Mouse (Mus musculus) limb, embryonic 15.5 days (tissue): ENCODE measurements around the gene Gbx2. TPM values are rescaled to one million over a fixed set of nuclear protein-coding genes. Genes with fewer than 3 reads are reported as not detected.

Experiments used
- ATAC-seq: fragments of 200-750 bp; cut with Nextera tagmentation; 2 replicates; pipeline ENCODE4 v1.8.0; 2017; ENCODE audit warnings: low read depth, moderate TSS enrichment; ENCODE audit not compliant: insufficient number of reproducible peaks, low FRiP score, low TSS enrichment
- H3K27ac ChIP-seq: fragments of 300-500 bp; sonication (generic); 2 replicates; pipeline ENCODE4 v1.5.1; 2015; ENCODE audit warnings: moderate library complexity, mild to moderate bottlenecking, inconsistent platforms
- H3K27me3 ChIP-seq: fragments of 300-500 bp; sonication (generic); 2 replicates; pipeline ENCODE4 v1.6.1; 2015; ENCODE audit warnings: inconsistent platforms
- H3K36me3 ChIP-seq: fragments of 300-500 bp; sonication (generic); 2 replicates; pipeline ENCODE4 v1.6.1; 2015; ENCODE audit warnings: inconsistent platforms
- H3K4me1 ChIP-seq: fragments of 300-500 bp; sonication (generic); 2 replicates; pipeline ENCODE4 v1.6.1; 2015; ENCODE audit warnings: inconsistent platforms
- H3K4me2 ChIP-seq: fragments of 300-500 bp; sonication (generic); 2 replicates; pipeline ENCODE4 v1.6.1; 2015; ENCODE audit warnings: mild to moderate bottlenecking, inconsistent platforms
- H3K4me3 ChIP-seq: fragments of 300-500 bp; sonication (generic); 2 replicates; pipeline ENCODE4 v1.5.1; 2015; ENCODE audit warnings: mild to moderate bottlenecking, inconsistent platforms
- H3K9ac ChIP-seq: fragments of 300-500 bp; sonication (generic); 2 replicates; pipeline ENCODE4 v1.6.1; 2015; ENCODE audit warnings: inconsistent platforms
- H3K9me3 ChIP-seq: fragments of 300-500 bp; sonication (generic); 2 replicates; pipeline ENCODE4 v1.6.1; 2016; ENCODE audit warnings: inconsistent platforms
- WGBS: fragments of 180-500 bp; shearing (Covaris S2); methylation state at CpG from one replicate; pipeline ENCODE4 v1.1.7; 2015; 5-methylcytosine and 5-hydroxymethylcytosine counted together
- polyA plus RNA-seq: library from polyadenylated mRNA; unstranded; fragments of >200 nt; fragmentation: Nextera tagmentation; extraction: Ambion mirVana; gene quantifications from 2 replicates; pipeline ENCODE4 v1.2.1, GENCODE M21; 2015

Gbx2 gene
- polyA plus RNA-seq, 1 experiment from 2014 or later = 0.14 TPM

DNA sequence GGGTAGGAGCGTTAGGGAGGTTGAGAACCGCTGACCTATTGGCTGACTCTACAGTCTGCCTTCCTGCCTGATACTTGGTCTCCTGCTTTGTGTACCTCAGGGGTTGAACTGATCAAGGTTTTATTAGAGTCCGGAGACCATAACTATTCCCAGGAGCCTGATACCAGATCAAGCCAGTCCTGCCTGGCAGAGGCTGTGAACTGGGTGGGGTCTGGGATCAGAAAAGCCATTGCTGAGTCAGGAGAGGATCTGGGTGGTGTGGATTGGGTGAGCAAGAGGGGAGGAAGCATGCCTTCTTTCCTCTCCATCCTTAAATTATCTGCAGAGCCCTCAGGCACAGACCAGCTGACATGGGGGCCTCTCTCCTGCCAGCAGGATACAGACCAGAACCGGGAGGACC, 28.4 kb upstream of the Gbx2 start:
- ATAC-seq = no peak
- no peaks in the 10 kb centered on the region for H3K4me1 ChIP-seq
- no peak overlapping the region for H3K4me2 ChIP-seq
- H3K9ac ChIP-seq = no peak overlapping the region
- H3K4me3 ChIP-seq = no peak overlapping the region
- WGBS = 63% methylated on average over 4 of the region's 4 CpGs
- no peak overlapping the region for H3K27ac ChIP-seq
- no peaks in the 10 kb centered on the region for H3K36me3 ChIP-seq
- H3K9me3 ChIP-seq = no peaks in the 10 kb centered on the region
- peaks cover 37% of the 10 kb centered on the region; the same call in 1 of the 2 replicates for H3K27me3 ChIP-seq

DNA sequence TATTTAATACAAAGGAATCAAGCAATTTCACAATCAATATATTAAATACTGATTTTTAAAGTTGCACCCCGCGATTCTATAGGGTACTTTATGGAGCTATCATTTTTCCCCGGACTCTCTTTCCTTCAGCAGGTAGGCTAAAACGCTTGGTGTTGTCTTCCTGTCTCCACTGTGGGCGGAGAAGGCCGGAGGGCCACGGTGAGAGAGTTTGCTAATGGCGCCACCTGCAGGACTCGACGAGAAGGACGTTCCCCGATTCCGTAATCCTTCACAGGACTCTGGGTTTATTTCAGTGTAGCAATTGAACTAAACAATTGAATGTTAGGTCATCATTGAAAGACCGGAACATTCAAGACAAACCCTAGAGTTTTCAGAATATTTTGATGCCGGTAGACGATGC, 12.2 kb upstream of the Gbx2 start:
- WGBS = 4% methylated on average over 16 of the region's 16 CpGs
- H3K36me3 ChIP-seq = no peaks in the 10 kb centered on the region
- no peak overlapping the region for H3K9ac ChIP-seq
- H3K4me3 ChIP-seq = no peak overlapping the region
- peaks cover 74% of the 10 kb centered on the region for H3K27me3 ChIP-seq
- no peak overlapping the region for H3K4me2 ChIP-seq
- ATAC-seq = no peak
- H3K27ac ChIP-seq = no peak overlapping the region
- H3K4me1 ChIP-seq = peaks cover 14% of the 10 kb centered on the region
- no peaks in the 10 kb centered on the region for H3K9me3 ChIP-seq

GRCm38 (mm10) chr1:89942395-89942976, 11.5 kb upstream of the Gbx2 start:
- H3K27me3 ChIP-seq = peaks cover 81% of the 10 kb centered on the region
- no peak overlapping the region for H3K9ac ChIP-seq
- no peaks in the 10 kb centered on the region for H3K36me3 ChIP-seq
- no peak overlapping the region for H3K27ac ChIP-seq
- H3K9me3 ChIP-seq = no peaks in the 10 kb centered on the region
- peak overlapping the region; percentile 24; the same call in 1 of the 2 replicates for H3K4me3 ChIP-seq
- H3K4me2 ChIP-seq = peak overlapping the region; percentile 42; the same call in 1 of the 2 replicates
- 4% methylated on average over 15 of the region's 15 CpGs for WGBS
- ATAC-seq = no peak
- peaks cover 14% of the 10 kb centered on the region for H3K4me1 ChIP-seq

DNA sequence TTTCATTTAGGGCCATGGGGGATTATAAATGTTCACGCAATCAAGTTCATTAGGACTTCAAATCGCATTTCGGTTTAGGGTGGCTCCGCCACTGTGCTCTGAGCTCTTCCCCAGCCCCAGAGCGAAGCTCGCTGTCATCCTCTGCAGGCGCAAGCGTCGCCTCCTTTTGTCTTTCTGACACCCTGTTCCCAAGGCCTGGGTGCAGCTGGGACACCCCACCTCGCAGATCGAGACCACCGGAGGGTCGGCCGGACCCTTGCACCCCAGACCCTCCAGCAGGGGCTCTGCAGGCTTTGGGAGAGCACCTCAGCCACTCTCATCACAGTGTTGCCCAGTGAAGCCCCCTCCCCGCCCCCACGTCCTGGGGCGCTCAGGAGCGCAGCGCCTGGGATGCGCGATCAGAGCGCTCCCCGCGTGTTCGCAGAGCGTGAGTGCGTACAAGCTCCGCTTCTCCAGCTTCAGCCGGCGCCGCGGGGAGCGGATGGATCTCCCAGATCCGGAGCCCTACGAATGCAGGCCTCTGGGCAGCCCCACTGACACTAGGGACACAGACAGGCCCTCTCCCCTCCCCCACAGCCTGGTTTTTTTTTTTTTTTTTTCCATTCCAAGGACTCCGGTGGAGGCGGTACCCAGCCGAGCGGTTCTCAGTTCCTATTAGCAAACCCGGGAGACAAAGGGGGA, 10.9 kb upstream of the Gbx2 start:
- H3K9me3 ChIP-seq = no peaks in the 10 kb centered on the region
- peak overlapping the region; percentile 42 for H3K4me2 ChIP-seq
- no peaks in the 10 kb centered on the region for H3K36me3 ChIP-seq
- no peak overlapping the region for H3K27ac ChIP-seq
- H3K9ac ChIP-seq = no peak overlapping the region
- H3K27me3 ChIP-seq = peaks cover 88% of the 10 kb centered on the region
- peaks cover 14% of the 10 kb centered on the region for H3K4me1 ChIP-seq
- peak overlapping the region; percentile 24 for H3K4me3 ChIP-seq
- ATAC-seq = no peak
- WGBS = 1% methylated on average over 40 of the region's 40 CpGs

DNA sequence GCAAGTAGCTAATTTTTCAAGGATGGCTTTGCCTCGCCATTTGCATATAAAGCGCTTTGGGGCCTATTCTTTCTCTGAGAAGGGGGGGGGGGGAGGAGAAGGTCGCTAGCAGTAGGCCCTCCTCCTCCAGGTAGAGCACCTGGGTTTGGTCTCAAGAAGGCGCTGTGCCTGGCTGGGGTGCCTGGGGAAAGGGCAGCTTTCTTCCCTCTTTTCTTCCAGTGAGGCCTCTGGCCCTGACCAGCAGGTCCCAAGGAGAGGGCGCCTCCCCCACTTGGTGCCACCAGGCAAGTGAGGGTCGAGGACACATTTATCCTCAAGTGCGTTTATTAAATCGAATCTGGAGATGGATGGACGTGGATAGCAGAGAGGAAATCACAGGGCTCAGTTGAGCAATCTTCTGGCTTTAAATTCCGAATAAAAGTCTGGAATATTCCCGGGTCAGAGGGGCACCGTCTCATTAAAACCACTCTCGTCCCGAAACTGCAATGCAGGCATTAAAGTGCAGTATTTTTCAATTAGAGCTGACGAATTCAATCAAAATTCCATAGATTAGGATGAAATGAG, 10.1 kb upstream of the Gbx2 start:
- peaks cover 93% of the 10 kb centered on the region for H3K27me3 ChIP-seq
- no peak overlapping the region for H3K4me3 ChIP-seq
- no peak for ATAC-seq
- H3K4me1 ChIP-seq = peaks cover 14% of the 10 kb centered on the region
- 14% methylated on average over 15 of the region's 15 CpGs for WGBS
- H3K36me3 ChIP-seq = no peaks in the 10 kb centered on the region
- no peak overlapping the region for H3K9ac ChIP-seq
- H3K4me2 ChIP-seq = no peak overlapping the region
- H3K27ac ChIP-seq = no peak overlapping the region
- H3K9me3 ChIP-seq = no peaks in the 10 kb centered on the region

DNA sequence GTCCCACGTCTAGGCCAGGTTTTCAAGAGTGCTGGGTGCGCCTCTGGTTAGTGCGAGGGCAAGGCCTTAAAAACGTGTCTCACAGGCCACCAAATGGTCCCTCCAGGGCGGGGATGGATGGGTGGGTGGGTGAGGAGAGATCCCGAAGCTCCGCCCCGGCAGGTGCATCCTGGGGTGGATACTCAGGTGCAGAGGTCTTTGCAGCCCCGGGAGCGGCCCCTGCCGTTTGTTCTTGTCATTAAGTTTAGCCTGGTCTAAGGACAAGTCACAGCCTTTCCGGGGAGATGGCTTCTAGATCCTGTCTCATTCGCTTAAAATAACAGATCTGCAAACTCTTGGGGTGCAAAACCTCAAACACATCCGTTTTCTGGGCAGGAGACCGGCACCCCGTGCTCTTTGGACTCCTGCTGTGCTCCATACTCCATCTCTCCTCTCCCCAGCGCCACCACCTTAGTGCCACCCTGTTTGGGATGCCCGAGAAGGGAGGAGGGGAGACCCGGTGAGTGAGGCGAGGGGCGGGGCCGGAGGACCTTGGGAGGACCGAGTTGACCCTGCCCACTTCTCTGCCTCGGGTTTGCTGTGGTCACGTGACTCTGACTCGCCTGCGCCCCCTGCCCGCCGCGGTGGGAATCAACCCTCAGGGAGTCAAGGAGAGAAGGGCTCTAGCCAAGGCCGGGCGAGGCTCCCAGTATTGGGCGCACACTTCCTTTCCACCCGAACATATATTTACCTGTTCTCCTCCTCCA, 9.2 kb upstream of the Gbx2 start:
- Histone ChIP-seq H3K4me2 (peak overlapping the region; percentile 31), H3K9me3 (no peaks in the 10 kb centered on the region), H3K4me1 (peaks cover 18% of the 10 kb centered on the region), H3K36me3 (no peaks in the 10 kb centered on the region), H3K9ac (no peak overlapping the region), H3K27me3 (peaks cover 93% of the 10 kb centered on the region), H3K4me3 (peak overlapping the region; percentile 19; the same call in 1 of the 2 replicates), H3K27ac (no peak overlapping the region)
- WGBS = 3% methylated on average over 34 of the region's 34 CpGs
- peak; percentile 30; the same call in 1 of the 2 replicates for ATAC-seq

DNA sequence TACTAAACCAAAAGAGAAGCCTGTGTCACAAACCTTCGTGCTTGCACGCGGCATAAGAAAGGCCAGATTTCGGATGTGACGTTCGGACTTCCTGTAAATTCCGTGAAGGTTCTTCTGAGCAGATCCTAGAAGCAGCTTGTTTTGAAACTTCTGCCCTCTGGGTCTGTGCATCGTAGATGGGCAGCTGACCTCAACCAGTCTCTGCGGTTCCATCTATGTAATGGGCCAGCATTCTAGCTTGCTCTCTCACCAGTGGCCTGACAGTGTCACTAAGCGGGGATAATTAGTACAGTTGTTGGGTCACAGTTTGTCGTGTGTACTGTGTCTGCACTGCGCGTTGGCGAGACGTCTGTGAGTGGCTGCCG, 8.6 kb upstream of the Gbx2 start:
- no peak overlapping the region for H3K4me3 ChIP-seq
- H3K27ac ChIP-seq = no peak overlapping the region
- no peaks in the 10 kb centered on the region for H3K36me3 ChIP-seq
- ATAC-seq = no peak
- H3K4me2 ChIP-seq = no peak overlapping the region
- WGBS = 25% methylated on average over 16 of the region's 16 CpGs
- H3K4me1 ChIP-seq = peaks cover 20% of the 10 kb centered on the region
- H3K27me3 ChIP-seq = peaks cover 94% of the 10 kb centered on the region
- H3K9me3 ChIP-seq = no peaks in the 10 kb centered on the region
- no peak overlapping the region for H3K9ac ChIP-seq

DNA sequence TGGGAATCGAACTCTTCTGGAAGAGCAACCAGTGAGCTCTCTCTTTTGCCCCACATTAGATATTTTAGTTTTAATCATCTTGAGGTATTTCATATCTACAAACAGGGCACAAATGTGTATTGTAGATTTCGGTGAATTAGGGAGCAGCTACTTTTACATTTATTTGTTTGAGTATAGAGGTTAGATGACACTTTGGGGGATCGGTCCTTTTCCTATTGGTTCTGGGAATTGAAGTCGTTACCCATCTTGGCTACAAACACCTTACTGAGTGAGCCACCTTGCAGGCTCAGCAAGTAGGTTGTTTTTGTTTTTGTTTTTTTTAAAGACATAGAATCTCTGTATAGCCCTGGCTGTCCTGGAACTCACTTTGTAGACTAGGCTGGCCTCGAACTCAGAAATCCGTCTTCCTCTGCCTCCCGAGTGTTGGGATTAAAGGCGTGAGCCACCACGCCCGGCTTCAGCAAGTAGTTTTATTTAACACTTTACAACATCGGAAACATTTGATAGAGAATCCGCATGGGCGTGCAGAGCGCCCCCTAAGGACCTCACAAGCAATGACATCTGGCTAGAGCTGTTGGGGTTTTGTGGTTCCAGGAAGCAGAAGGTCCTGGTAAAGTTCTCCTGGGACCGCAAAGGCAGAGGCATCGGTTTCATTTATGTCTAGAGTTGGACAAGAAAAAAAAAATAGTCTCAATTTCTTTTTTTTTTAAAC, 8.1 kb upstream of the Gbx2 start:
- Histone ChIP-seq H3K9me3 (no peaks in the 10 kb centered on the region), H3K27ac (no peak overlapping the region), H3K4me2 (no peak overlapping the region), H3K4me1 (peaks cover 23% of the 10 kb centered on the region), H3K36me3 (no peaks in the 10 kb centered on the region), H3K4me3 (no peak overlapping the region), H3K27me3 (peaks cover 94% of the 10 kb centered on the region), H3K9ac (no peak overlapping the region)
- 32% methylated on average over 16 of the region's 16 CpGs for WGBS
- ATAC-seq = no peak

DNA sequence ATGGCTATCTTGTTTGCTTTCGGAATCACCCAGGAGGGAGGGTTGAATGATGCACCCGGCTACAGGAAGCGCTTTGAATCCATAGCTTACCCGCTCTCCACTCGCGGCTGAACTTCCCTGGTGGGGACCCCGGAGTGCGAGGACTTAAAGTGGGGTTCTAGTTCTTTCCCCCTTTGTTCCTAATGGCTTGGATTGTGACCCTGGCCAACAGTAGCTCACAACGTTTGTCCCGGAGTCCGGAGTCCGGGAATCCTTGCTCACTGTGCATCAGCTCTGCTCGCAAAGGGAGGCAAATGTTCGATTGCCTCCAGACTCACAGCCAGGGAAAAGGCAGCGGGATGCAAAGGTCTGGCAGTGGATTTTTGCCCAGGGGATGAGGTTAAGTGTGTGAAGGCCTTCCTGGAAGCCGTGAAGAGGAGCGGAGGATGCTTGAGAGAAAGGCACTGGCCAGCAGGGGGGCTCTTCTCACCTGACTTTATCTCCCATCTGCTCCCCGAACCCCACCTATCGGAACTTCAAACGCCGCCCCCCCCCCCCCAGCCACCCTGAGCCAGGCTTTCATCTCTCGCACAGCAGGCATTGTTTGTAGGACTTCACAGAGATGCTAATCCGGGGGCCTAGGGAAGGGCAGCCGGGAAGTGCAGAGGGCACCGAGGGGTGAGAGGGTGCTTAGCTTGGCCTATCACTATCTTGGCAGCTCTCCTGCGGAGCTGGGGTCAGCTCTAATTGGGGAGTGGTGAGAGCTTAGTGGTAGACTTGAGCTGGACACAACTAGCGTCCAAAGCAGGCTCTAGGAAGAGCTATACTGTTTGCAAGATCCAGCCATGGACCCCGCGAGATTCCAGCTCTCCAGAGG, 4.7 kb upstream of the Gbx2 start:
- Histone ChIP-seq H3K4me1 (peaks cover 35% of the 10 kb centered on the region), H3K27me3 (peaks cover 95% of the 10 kb centered on the region), H3K9ac (no peak overlapping the region), H3K9me3 (no peaks in the 10 kb centered on the region), H3K4me2 (no peak overlapping the region), H3K36me3 (no peaks in the 10 kb centered on the region), H3K27ac (no peak overlapping the region), H3K4me3 (no peak overlapping the region)
- 4% methylated on average over 29 of the region's 29 CpGs for WGBS
- no peak for ATAC-seq

- Histone ChIP-seq H3K27ac (no peak overlapping the region), H3K4me1 (peaks cover 41% of the 10 kb centered on the region), H3K9me3 (no peaks in the 10 kb centered on the region), H3K4me2 (no peak overlapping the region), H3K36me3 (no peaks in the 10 kb centered on the region), H3K27me3 (peaks cover 97% of the 10 kb centered on the region), H3K9ac (no peak overlapping the region), H3K4me3 (no peak overlapping the region)
- WGBS = 7% methylated on average over 19 of the region's 19 CpGs
- no peak for ATAC-seq
These were observed 3.6 kb upstream of the Gbx2 start for GRCm38 (mm10) chr1:89934316-89935260.
